Mouse (Mus musculus) cerebellum, adult 2 months (tissue): Measurements from ENCODE around the gene Grik4.

Experiments used
- CTCF ChIP-seq: fragments of 200-500 bp; IDR thresholded peaks from 2 replicates; pipeline ENCODE4 v1.5.1; 2011; ENCODE audit warnings: low read depth, mild to moderate bottlenecking, control low read depth, low read length, moderate library complexity, borderline replicate concordance; ENCODE audit not compliant: insufficient read depth
- POLR2A ChIP-seq: fragments of 200-500 bp; IDR thresholded peaks from 2 replicates; pipeline ENCODE4 v1.6.1; 2011; ENCODE audit warnings: low read length, control low read depth, borderline replicate concordance; ENCODE audit not compliant: insufficient read depth

GRCm38 (mm10) chr9:42801929-42802328 is 142.4 kb downstream of the Grik4 start:
- TF ChIP-seq CTCF (no peak), POLR2A (no peak)
